Mouse (Mus musculus) megakaryocyte-erythroid progenitor cell, adult 5-6 weeks (primary cell): ENCODE results near the gene Cdkl2. TPM values are rescaled to one million over a fixed set of nuclear protein-coding genes. Genes with fewer than 3 reads are reported as not detected.

Experiments used
- ATAC-seq: replicated peaks from 2 replicates; pipeline ENCODE4 v1.8.0; 2016; ENCODE audit warnings: mild to moderate bottlenecking, inconsistent platforms; ENCODE audit not compliant: severe bottlenecking, poor library complexity, low FRiP score, low TSS enrichment
- total RNA-seq, 2 experiments: library from RNA; stranded (forward) in 1 of 2; stranded (reverse) in 1 of 2; fragments of 200-1000, 215-1000 nt in 1 of 2; fragments of >200 nt in 1 of 2; fragmentation: Nextera tagmentation in 1 of 2; gene quantifications; 2 replicates each; pipeline ENCODE4 v1.2.3; 2014 to 2017

Cdkl2 gene
- total RNA-seq (2014; fragmentation: Nextera tagmentation) = not detected in 2 replicates
- total RNA-seq (2017) = 0.14 and 0.72 TPM in 2 replicates

DNA sequence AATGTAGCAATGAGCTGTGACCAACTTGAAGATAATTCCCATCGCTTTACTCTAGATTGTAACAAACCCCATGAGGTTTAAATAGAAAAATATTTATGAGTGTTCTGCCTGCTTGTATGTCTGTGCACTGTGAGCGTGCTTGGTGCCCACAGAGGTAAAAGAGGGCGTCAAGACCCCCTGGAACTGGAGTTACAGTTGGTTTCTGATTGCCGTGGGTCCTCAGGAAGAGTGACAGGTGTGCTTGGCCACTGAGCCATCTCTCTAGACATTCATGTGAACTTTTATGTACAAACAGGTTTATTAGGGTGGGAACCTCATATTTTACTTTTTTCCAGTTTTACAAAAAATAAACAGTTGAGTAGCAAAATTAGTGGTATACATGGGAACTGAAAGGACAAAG, at the start of gene Cdkl2:
TSS of gene Cdkl2 (minus strand) at position 101 of the 400 bp plus-strand sequence.
- ATAC-seq = no peak

DNA sequence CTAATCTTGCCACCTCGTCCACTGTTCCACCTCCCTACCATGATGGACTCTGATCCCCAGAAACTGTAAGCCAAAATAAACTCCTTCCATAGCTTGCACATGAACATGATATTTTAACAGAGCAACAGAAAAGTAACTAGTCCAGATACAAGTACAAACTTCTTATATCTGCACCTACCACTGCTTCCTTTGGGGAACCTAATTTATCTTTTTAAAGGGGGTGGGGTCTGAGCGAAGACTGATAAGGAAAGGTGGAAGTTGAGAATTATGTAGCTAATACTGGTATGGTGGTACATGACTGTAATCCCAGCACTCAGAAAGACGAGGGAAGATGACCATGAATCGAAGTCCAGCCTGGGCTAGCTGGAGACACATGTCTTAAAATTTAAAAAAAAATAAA, 43.8 kb upstream of the Cdkl2 start:
- no peak for ATAC-seq

DNA sequence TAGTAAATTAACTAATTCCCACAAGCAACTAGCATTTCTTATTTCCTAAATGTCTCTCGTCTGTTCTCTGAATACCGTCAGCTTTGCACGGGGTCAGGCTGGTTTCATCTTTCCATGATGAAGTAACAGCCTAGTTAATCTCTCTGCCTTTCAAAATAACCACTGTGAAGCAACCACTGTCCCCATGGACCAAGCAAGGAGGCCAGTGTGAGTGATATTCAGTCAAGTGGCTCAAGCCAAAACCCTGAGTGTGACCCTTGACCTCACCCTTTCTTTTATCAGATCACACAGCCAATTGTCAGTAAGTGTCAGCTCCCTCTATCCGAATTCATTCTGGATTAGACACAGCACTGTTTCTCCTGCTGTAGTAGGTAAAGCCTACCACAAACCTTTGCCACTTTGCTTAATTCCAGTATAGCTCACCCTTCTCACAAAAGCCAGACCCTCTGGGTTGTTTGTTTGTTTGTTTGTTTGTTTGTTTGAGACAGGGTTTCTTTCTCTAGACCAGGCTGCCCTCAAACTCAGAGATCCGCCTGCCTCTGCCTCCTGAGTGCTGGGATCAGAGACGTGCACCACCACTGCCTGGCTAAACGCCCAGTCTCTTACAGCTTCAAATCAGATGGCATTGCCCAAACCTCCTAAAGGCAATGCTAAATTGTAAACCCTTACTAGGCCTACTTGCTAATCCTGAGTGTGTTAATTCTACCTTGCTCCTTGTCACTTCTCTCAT, 42.3 kb upstream of the Cdkl2 start:
- ATAC-seq = no peak

DNA sequence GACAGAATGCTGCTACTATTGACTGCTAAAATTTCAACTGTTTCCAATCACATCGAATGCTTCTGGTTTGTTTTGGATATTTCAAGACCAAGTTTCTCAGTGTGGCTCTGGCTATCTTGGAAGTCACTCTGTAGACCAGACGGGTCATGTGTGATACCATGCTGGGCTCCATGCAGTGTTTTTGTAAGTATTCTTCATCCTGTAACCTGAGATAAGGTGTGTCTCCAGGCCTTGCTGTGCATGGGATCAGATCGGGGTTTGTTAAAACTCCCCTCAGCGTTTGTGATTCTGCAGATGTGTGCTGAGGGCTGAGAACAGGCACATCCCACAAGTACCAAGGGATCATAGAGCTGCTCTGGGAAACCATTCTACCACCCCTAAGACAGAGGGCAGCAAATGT, 41.6 kb upstream of the Cdkl2 start:
- no peak for ATAC-seq

DNA sequence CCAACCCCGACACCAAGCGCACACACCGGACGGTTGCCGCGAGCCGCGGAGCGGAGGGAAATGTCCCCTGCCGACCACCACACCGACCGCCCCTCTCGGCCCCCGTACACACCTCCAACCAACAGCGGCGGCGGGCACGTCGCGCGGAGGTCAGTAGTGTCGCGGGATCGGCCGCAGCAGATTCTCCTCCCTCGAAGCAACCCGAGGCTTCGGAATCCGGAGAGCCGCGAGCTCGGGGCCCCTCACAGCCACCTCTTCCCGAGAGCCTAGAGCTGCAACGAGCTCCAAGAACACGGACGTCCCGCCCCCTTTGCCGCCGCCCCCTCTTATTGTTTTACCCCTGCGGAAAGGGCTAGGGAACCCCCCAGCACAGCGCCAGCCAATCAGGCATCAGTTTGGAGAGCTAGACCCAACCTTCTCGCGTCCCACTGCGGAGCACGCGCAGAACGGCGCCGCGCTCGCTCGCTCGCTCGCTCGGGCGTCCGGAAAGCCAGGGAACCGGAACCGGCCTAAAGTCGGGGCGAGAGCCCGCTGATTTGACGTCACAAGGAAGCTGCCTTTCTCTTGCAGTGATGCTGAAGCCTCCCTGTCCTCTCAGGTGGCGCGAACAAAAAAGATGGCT, 39.8 kb upstream of the Cdkl2 start, which contains the start of gene G3bp2:
TSS of gene G3bp2 (minus strand) at position 303 of the 622 bp plus-strand sequence.
- peak; percentile 92 for ATAC-seq

DNA sequence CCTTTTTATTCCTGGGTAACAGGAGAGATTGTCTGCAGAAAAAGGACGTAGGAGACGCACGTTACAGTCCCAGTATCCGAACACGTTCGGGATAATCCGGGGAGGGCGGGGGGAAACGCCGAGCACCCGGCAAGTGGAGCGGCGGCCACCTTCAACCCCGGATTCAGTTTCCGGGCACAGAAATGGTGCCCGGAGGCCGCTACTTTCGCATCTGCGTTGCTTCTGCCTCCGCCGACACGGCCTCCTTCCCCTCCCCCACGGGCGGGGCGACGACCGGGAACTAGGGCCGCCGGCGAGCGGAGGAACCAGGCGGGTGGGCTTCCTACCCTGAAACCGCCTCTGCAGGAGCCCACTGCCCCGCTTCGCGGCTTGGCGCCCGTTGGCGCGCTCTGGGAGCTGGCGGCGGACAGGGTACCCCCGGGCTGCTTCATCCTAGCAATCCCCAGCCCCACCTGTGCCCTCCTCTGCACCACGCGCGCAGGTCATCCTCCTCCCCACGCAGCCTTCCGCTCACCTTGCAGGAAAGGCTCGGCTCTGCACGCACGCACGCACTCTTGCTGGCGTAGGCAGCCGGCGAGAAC, 39.2 kb upstream of the Cdkl2 start:
- no peak; the same call in 1 of the 2 replicates for ATAC-seq

DNA sequence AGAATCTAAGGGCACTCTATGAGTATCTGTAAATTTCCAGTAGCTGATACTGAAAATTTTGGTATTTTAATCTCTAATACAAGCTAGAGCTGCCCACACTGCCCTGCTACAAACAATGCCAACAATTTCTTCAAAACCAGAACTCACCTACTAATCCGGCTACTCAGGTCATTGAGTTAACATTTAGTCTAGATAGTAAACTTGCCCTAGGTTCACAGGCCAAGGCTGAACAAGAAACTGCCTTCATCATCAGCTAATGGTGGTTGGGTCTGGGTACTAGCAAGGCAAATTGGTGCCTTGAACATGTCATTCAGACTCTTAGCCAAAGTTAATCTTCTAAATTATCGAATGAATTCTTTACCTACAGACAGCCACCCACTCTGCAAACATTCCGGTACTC, 37.6 kb upstream of the Cdkl2 start:
- ATAC-seq = no peak

DNA sequence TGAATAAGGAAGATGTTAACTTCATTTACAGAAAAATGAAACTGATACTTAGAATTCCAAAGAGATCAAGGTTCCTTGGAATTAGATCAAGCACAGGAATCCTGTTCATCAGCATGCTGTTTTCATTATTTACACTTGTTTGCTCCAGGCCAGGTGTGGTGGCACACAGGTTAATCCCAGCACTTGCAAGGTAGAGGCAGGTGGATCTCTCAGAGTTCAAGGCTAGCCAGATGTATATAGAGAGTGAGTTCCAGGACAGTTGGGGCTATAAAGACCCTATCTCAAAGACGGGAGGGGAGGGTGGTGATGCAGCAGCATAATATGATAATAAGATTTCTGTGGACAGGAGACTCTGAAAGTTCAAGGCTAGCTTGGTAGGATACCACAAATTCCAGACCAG, 36.7 kb upstream of the Cdkl2 start:
- no peak for ATAC-seq

DNA sequence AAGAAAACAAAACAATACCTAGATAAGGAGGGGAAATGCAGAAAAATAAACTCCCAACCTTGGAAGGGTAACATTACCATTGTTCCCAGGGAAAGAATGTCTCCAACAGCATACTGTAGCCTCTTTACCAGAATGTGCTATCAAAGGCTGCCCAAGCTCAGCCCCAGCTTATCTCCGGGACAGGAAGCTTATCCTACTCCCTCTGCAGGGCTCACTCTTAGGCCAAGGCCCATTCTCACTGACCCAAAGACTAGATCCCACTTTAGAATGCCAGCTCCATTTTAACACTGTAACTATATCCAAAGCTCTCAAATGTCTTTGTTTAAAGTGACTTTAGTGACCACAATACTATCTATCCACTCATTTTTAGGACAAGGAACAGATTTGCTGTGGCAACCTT, 35.6 kb upstream of the Cdkl2 start:
- ATAC-seq = no peak

DNA sequence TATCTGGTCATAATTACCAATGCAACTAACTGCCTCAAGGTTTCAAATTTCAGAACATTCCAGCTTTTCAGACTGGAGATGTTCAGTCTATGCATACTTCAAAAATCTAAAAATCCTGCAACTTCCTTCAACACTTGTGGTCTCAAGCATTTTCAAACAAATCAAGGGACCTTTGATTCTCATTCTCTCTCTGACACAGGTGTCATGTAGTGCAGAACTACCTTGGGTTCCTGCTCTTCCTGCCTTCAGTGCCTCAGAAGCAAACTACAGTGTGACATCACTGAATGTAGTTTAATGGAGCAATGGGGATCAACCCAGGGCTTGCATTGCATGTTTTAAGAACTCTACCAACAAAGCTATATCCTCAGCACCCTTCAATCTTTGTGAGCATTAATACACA, 35.1 kb upstream of the Cdkl2 start:
- no peak for ATAC-seq

DNA sequence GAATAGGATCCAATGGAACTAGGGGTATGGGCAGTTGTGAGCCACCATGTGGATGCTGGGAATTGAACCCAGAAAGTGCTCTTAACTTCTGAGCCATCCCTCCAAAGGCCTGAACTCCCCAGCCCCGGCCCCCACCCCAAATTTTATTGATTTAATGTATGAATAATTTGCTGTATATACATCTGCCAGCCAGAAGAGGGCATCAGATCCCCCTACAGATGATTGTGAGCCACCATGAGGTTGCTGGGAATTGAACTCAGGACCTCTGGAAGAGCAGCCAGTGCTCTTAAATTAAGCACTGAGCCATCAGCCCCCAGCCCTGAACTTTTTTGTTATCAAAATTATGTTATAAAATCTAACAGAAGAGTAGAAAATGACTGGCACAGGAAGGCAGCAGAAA, 32.6 kb upstream of the Cdkl2 start:
- no peak for ATAC-seq

DNA sequence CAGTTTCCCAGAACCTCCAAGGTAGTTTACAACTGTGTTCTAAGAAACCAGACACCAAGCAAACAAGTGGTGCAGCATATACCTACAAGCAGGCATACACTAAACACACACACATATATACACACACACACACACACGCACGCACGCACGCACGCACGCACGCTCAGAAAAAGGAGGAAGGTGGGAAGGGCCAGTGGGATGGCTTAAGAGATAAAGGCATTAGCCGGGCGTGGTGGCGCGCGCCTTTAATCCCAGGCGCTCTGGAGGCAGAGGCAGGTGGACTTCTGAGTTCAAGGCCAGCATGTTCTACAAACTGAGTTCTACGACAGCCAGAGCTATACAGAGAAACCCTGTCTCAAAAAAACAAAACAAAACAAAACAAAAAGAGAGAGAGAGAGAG, 30.4 kb upstream of the Cdkl2 start:
- peak; percentile 77 for ATAC-seq

DNA sequence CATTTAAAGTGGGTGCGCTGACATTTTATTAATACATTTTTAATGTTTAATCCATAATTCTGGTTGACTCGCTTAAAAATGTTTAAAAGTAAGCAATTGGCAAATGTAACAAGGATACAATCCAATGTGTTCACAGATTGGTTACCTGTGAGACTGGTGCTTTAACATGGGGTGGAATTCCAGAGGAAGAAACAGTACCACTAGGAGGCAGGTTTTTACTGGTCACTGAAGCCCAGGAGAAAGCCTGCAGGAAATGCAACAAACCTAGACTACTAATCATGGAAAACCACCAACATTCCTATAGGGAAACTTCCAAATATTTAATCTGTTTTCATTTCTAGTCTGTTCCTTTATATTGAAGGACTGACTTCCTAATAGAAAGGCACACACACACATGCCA, 19.5 kb upstream of the Cdkl2 start:
- ATAC-seq = no peak

DNA sequence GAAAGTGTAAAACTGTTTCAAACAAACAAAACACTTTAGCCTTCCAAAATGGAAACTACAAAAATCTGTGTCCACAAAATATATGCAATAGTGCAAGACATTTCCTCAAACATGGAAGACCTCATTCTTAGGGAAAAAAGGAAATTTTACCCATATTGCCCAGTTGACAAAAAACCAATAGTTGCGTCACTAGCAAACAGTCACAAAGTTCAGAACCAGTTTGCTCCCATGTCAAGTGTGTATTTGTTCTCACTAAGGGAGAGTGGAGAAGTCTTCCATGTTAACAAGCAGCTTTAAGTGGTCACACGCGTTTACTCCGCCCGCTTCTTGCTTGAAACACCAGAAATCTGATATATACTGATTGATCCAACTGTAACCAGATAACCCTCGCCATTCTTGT, 9.2 kb upstream of the Cdkl2 start:
- ATAC-seq = no peak

DNA sequence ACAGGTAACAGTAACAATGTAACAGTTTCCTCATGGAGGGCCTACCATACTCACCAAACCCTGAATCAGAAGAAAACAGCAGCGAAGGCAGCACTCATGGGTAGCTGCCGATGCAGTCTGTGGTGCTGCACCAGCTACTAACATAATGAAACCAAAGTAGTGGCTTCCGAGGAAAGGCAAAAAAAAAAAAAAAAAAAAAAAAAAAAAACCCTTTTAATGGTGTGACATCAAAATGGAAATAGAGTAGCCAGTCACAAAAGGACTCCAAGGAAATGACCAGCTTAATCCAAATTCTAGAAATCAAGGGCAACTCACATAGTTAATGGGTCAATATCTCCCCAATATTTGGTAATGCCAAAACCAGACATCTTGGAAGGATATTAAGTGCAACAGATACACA, 6.7 kb upstream of the Cdkl2 start:
- ATAC-seq = no peak

DNA sequence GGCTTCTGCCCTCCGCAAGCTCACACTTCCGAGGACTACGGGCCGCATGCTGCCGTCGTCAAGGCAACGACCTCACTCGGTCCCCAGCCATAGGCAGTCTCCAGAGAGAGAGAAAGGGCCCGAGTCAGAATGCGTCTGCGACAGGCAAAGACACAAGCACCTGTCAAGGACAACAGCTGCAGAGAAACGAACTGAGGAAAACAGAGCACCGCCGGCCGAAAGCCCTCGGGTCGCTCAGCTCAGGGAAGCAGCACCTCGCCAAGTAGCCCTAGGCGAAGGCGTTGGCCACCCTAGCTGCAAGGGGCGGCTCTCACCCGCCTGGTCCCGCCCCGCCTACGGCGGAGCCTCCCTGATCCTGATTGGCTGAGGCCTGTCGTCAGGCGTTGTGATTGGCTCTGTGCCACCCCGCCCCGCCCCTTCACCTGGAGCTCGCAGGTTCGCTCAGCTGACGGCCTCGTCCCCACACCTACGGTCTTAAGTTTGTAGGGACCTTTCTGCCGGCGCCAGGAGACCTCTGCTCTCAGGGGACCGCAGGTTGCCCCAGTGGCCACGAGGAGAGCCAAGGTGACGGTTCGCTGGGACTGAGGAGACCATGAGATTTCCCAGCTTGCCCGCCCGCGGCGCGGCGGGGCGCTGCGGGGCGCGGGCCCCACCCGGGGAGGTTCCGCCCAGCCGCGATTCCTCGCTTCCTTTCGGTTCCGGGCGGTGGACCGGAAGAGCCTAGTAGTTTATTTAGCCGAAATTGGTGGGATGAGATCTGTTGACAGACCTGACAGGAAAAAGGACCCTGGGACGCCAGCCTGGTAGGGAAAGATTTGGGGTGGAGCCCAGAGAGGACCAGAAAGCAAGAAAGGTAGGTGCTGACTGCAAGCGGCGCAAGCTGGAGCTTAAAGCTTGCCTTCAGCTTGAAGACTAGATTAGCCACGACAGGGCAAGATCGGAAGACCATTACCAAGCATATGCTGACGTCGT, 1.0 kb downstream of the Cdkl2 start:
- peak; percentile 100 for ATAC-seq

DNA sequence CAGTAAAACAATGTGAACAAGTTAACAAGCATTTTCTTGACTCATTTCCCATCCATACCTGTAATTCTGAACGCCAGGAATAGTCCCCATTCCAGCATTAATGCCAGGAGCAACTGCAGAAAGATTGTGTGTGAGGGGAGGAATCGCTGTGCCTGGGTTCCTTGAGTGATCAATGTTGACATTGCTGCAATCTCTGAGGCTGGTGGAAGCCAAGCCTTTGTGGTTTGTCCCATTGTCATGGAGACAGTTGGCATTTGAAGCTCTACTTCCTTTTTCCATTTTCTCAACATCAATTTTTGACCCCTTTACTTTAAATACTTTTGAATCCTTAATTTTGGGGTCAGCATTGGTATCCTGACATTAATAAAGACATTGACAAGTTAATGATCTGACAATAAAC, 23.7 kb downstream of the Cdkl2 start:
- ATAC-seq = no peak

DNA sequence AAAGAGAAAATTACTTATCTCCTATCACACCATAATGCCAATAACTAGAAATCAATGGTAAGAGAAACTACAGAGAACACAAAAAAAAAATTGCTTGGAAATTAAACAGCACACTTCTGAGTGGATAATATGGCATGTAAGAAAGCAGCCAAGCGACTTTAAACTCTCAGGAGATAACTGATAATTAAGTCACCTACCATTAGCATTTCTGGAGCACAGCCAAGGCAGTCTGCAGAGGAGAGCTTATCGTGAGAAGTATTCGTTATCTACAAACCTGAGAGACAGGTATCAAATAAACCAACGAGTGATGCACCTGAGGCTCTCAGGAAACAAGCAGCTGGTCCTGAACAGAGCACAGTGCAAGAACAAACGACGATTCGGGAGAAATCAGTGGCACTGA, 31.9 kb downstream of the Cdkl2 start:
- ATAC-seq = no peak

DNA sequence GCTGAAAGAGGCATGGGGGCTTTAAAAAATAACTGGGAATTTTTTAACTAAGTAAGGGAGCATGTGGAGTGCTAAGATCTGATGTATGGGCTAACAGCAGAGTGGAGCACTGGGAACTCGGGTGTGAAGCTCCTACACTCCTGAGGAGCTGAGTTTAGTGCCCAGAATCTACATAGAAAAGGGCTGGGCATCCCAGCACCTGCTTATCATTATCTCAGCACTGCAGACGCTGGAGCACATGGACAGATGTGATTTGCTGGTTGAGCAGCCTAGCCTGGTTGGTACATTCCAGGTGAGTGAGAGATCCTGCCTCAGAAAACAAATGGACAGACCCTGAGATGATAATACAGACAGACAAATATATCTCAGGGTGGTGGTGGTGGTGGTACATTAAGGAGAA, 33.9 kb downstream of the Cdkl2 start:
- peak; percentile 74 for ATAC-seq

DNA sequence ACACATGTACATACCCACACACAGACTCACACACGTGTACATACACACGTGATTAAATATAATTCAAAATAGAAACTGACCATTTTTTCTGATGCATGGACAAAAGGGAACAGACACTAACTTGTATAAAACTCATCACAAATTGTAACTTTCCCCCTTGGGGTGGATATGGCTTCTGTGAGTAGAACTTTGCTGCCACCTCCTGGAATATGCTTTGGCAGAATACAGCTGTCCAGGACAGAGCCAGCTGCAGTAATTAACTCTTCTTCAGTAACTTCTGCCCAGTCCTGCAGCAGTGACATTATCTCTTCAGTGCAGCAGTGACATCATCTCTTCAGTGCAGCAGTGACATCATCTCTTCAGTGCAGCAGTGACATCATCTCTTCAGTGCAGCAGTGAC, 40.7 kb downstream of the Cdkl2 start:
- peak; percentile 68 for ATAC-seq
